Mouse (Mus musculus) forebrain, embryonic 14.5 days (tissue): Measurements from ENCODE around the gene Greb1. TPM values are rescaled to one million over a fixed set of nuclear protein-coding genes. Genes with fewer than 3 reads are reported as not detected.

ENCODE experiments used
- ATAC-seq: fragments of 200-750 bp; cut with Nextera tagmentation; 2 replicates; pipeline ENCODE4 v1.8.0; 2017; ENCODE audit warnings: mild to moderate bottlenecking, moderate library complexity
- DNase-seq: peaks from one replicate; pipeline ENCODE4 v3.0.0-alpha.2; 2015; ENCODE audit warnings: low spot score
- H3K27ac ChIP-seq: fragments of 300-500 bp; sonication (generic); 2 replicates; pipeline ENCODE4 v1.5.1; 2014; ENCODE audit warnings: low read depth, mild to moderate bottlenecking, control low read depth, low read length, moderate library complexity
- H3K27me3 ChIP-seq: fragments of 300-500 bp; sonication (generic); replicated peaks from 2 replicates; pipeline ENCODE4 v1.6.1; 2014; ENCODE audit warnings: low read length, control low read depth, mixed read lengths; ENCODE audit not compliant: control insufficient read depth, insufficient read depth
- H3K36me3 ChIP-seq: fragments of 300-500 bp; sonication (generic); 2 replicates; pipeline ENCODE4 v1.6.1; 2014; ENCODE audit warnings: low read length, control low read depth; ENCODE audit not compliant: control insufficient read depth, insufficient read depth
- H3K4me1 ChIP-seq: fragments of 300-500 bp; sonication (generic); 2 replicates; pipeline ENCODE4 v1.6.1; 2014; ENCODE audit warnings: antibody characterized with exemption, low read length, control low read depth; ENCODE audit not compliant: control insufficient read depth, insufficient read depth
- H3K4me2 ChIP-seq: fragments of 300-500 bp; sonication (generic); 2 replicates; pipeline ENCODE4 v1.6.1; 2014; ENCODE audit warnings: mild to moderate bottlenecking, control low read depth, low read length
- H3K4me3 ChIP-seq: fragments of 300-500 bp; sonication (generic); 2 replicates; pipeline ENCODE4 v1.5.1; 2014; ENCODE audit warnings: low read depth, low read length, control low read depth
- H3K9ac ChIP-seq: fragments of 300-500 bp; sonication (generic); 2 replicates; pipeline ENCODE4 v1.6.1; 2014; ENCODE audit warnings: mild to moderate bottlenecking, low read length, control low read depth, moderate library complexity
- H3K9me3 ChIP-seq: fragments of 300-500 bp; sonication (generic); replicated peaks from 2 replicates; pipeline ENCODE4 v1.6.1; 2016; ENCODE audit warnings: low read length, control low read depth, mixed read lengths; ENCODE audit not compliant: control insufficient read depth
- WGBS: fragments of 180-500 bp; shearing (Covaris S2); extraction: QIAGEN DNeasy Blood & Tissue Kit; methylation state at CpG from one replicate; pipeline ENCODE4 v1.1.7; 2014; 5-methylcytosine and 5-hydroxymethylcytosine counted together
- polyA plus RNA-seq: library from polyadenylated mRNA; unstranded; fragments of >200 nt; fragmentation: Nextera tagmentation; extraction: Ambion mirVana; gene quantifications from 2 replicates; pipeline ENCODE4 v1.2.1, GENCODE M21; 2014

The Greb1 gene
- 0.17 and 0.46 TPM in 2 replicates for polyA plus RNA-seq

GRCm38 (mm10) chr12:16800259-16800958 lies at the start of gene Greb1:
Greb1 (minus strand) TSS chr12:16800886.
- H3K27me3 ChIP-seq, result peaks cover 8% of the 10 kb centered on the region; the same call in 1 of the 2 replicates
- peak within 1 kb of the TSS; percentile 50 for H3K4me3 ChIP-seq
- peaks cover 5% of the 10 kb centered on the region for H3K4me1 ChIP-seq
- DNase-seq (peak; percentile 53), ATAC-seq (peak; percentile 68)
- WGBS, result under 1% methylated on average over 51 of the region's 53 CpGs
- H3K36me3 ChIP-seq, result no peaks in the 10 kb centered on the region
- H3K27ac ChIP-seq, result no peak within 1 kb of the TSS
- peak within 1 kb of the TSS; percentile 97 for H3K4me2 ChIP-seq
- H3K9me3 ChIP-seq, result no peaks in the 10 kb centered on the region
- H3K9ac ChIP-seq, result peak within 1 kb of the TSS; percentile 68

GRCm38 (mm10) chr12:16849821-16850220 lies 49.1 kb upstream of the Greb1 start:
- no peak overlapping the region for H3K4me3 ChIP-seq
- no peaks in the 10 kb centered on the region for H3K27me3 ChIP-seq
- no peak for DNase-seq
- H3K27ac ChIP-seq, result no peak overlapping the region
- 74% methylated on average over 2 of the region's 2 CpGs for WGBS
- no peaks in the 10 kb centered on the region for H3K36me3 ChIP-seq
- no peak overlapping the region for H3K9ac ChIP-seq
- no peak for ATAC-seq
- no peaks in the 10 kb centered on the region for H3K4me1 ChIP-seq
- H3K4me2 ChIP-seq, result no peak overlapping the region
- no peaks in the 10 kb centered on the region for H3K9me3 ChIP-seq

GRCm38 (mm10) chr12:16848501-16848900 lies 47.8 kb upstream of the Greb1 start:
- no peaks in the 10 kb centered on the region for H3K27me3 ChIP-seq
- ATAC-seq (no peak), DNase-seq (no peak)
- no peak overlapping the region for H3K27ac ChIP-seq
- no peak overlapping the region for H3K4me2 ChIP-seq
- H3K4me1 ChIP-seq, result no peaks in the 10 kb centered on the region
- H3K9ac ChIP-seq, result no peak overlapping the region
- H3K36me3 ChIP-seq, result no peaks in the 10 kb centered on the region
- no peak overlapping the region for H3K4me3 ChIP-seq
- H3K9me3 ChIP-seq, result no peaks in the 10 kb centered on the region
- WGBS, result 78% methylated on average over 2 of the region's 2 CpGs

- 93% methylated on average over 4 of the region's 4 CpGs for WGBS
- Histone ChIP-seq H3K27ac (no peak overlapping the region), H3K9ac (no peak overlapping the region), H3K4me3 (no peak overlapping the region), H3K9me3 (no peaks in the 10 kb centered on the region), H3K36me3 (no peaks in the 10 kb centered on the region), H3K4me1 (no peaks in the 10 kb centered on the region), H3K4me2 (no peak overlapping the region), H3K27me3 (no peaks in the 10 kb centered on the region)
- no peak for ATAC-seq
- no peak for DNase-seq
These were observed 46.6 kb upstream of the Greb1 start for GRCm38 (mm10) chr12:16847204-16847792.

- H3K36me3 ChIP-seq, result no peaks in the 10 kb centered on the region
- ATAC-seq, result no peak
- DNase-seq, result no peak
These were observed 44.2 kb upstream of the Greb1 start for GRCm38 (mm10) chr12:16844623-16845592.

GRCm38 (mm10) chr12:16840842-16841782 lies 40.4 kb upstream of the Greb1 start:
- ATAC-seq (no peak), DNase-seq (no peak)
- H3K27ac ChIP-seq, result no peak overlapping the region
- H3K9ac ChIP-seq, result no peak overlapping the region
- H3K36me3 ChIP-seq, result no peaks in the 10 kb centered on the region
- H3K9me3 ChIP-seq, result no peaks in the 10 kb centered on the region
- 80% methylated on average over 8 of the region's 8 CpGs for WGBS
- no peak overlapping the region for H3K4me3 ChIP-seq
- H3K4me1 ChIP-seq, result no peaks in the 10 kb centered on the region
- H3K4me2 ChIP-seq, result no peak overlapping the region
- no peaks in the 10 kb centered on the region for H3K27me3 ChIP-seq

More at GRCm38 (mm10) chr12:16844623-16845592, 44.2 kb upstream of the Greb1 start:
- no peaks in the 10 kb centered on the region for H3K27me3 ChIP-seq
- H3K4me3 ChIP-seq, result no peak overlapping the region
- no peaks in the 10 kb centered on the region for H3K9me3 ChIP-seq
- 48% methylated on average over 12 of the region's 14 CpGs for WGBS
- no peak overlapping the region for H3K27ac ChIP-seq
- no peak overlapping the region for H3K4me2 ChIP-seq
- H3K9ac ChIP-seq, result no peak overlapping the region
- no peaks in the 10 kb centered on the region for H3K4me1 ChIP-seq

GRCm38 (mm10) chr12:16837766-16838165 lies 37.1 kb upstream of the Greb1 start:
- Histone ChIP-seq H3K9ac (no peak overlapping the region), H3K4me1 (no peaks in the 10 kb centered on the region), H3K4me3 (no peak overlapping the region), H3K4me2 (no peak overlapping the region), H3K36me3 (no peaks in the 10 kb centered on the region), H3K27me3 (no peaks in the 10 kb centered on the region), H3K9me3 (no peaks in the 10 kb centered on the region), H3K27ac (no peak overlapping the region)
- no peak for DNase-seq
- ATAC-seq, result no peak
- 92% methylated on average over 4 of the region's 4 CpGs for WGBS

- no peak overlapping the region for H3K9ac ChIP-seq
- H3K4me2 ChIP-seq, result no peak overlapping the region
- no peaks in the 10 kb centered on the region for H3K36me3 ChIP-seq
- no peak overlapping the region for H3K27ac ChIP-seq
- H3K9me3 ChIP-seq, result no peaks in the 10 kb centered on the region
- DNase-seq (peak; percentile 73), ATAC-seq (peak; percentile 85)
- H3K4me3 ChIP-seq, result no peak overlapping the region
- no peaks in the 10 kb centered on the region for H3K4me1 ChIP-seq
- WGBS, result 76% methylated on average over 9 of the region's 9 CpGs
- H3K27me3 ChIP-seq, result no peaks in the 10 kb centered on the region
These were observed 35.5 kb upstream of the Greb1 start for GRCm38 (mm10) chr12:16836188-16836587.
